Mouse (Mus musculus): ENCODE results near the gene Emc9. TPM values are rescaled to one million over a fixed set of nuclear protein-coding genes. Genes with fewer than 3 reads are reported as not detected.

Gene Emc9
- polyA plus RNA-seq, 1 experiment from 2014 or later: 8.5 TPM

GRCm38 (mm10) chr14:55604823-55605222, 19.7 kb upstream of the Emc9 start:
- Histone ChIP-seq H3K9ac (no peak overlapping the region), H3K27ac (no peak overlapping the region), H3K36me3 (peaks cover 88% of the 10 kb centered on the region), H3K27me3 (no peaks in the 10 kb centered on the region), H3K4me2 (replicated peaks) (no peak overlapping the region), H3K9me3 (replicated peaks) (no peaks in the 10 kb centered on the region), H3K4me3 (no peak overlapping the region), H3K4me1 (peaks cover 7% of the 10 kb centered on the region)
- WGBS: 89% methylated on average over 11 of the region's 11 CpGs
- ATAC-seq (ENCODE audit: low FRiP score): no peak

GRCm38 (mm10) chr14:55603633-55604576, 18.8 kb upstream of the Emc9 start:
- peaks cover 88% of the 10 kb centered on the region for H3K36me3 ChIP-seq
- peak overlapping the region; percentile 35; the same call in 1 of the 2 replicates for H3K27ac ChIP-seq
- peaks cover 7% of the 10 kb centered on the region for H3K4me1 ChIP-seq
- peak; percentile 81 for ATAC-seq (ENCODE audit: low FRiP score)
- peak overlapping the region; percentile 44 for H3K4me2 ChIP-seq (replicated peaks)
- WGBS: 24% methylated on average over 19 of the region's 19 CpGs
- H3K9me3 ChIP-seq (replicated peaks): no peaks in the 10 kb centered on the region
- peak overlapping the region; percentile 4; the same call in 1 of the 2 replicates for H3K9ac ChIP-seq
- H3K4me3 ChIP-seq: peak overlapping the region; percentile 22; the same call in 1 of the 2 replicates
- H3K27me3 ChIP-seq: no peaks in the 10 kb centered on the region

- Histone ChIP-seq H3K4me2 (replicated peaks) (peak within 1 kb of the TSS; percentile 44), H3K9me3 (replicated peaks) (no peaks in the 10 kb centered on the region), H3K9ac (peak within 1 kb of the TSS; percentile 4; the same call in 1 of the 2 replicates), H3K4me1 (peaks cover 7% of the 10 kb centered on the region), H3K36me3 (peaks cover 88% of the 10 kb centered on the region), H3K27ac (peak within 1 kb of the TSS; percentile 35; the same call in 1 of the 2 replicates), H3K27me3 (no peaks in the 10 kb centered on the region), H3K4me3 (peak within 1 kb of the TSS; percentile 22; the same call in 1 of the 2 replicates)
- no peak for ATAC-seq (ENCODE audit: low FRiP score)
- WGBS: 90% methylated on average over 7 of the region's 7 CpGs
Measured at GRCm38 (mm10) chr14:55603271-55603632, 18.1 kb upstream of the Emc9 start, which contains the start of gene Irf9. Irf9 (plus strand) TSS chr14:55603571.

- H3K36me3 ChIP-seq: peaks cover 89% of the 10 kb centered on the region
- no peak for ATAC-seq (ENCODE audit: low FRiP score)
- 94% methylated on average over 21 of the region's 21 CpGs for WGBS
Measured at GRCm38 (mm10) chr14:55598521-55599390, 13.7 kb upstream of the Emc9 start.

GRCm38 (mm10) chr14:55596036-55596690, 11.1 kb upstream of the Emc9 start:
- Histone ChIP-seq H3K4me1 (peaks cover 19% of the 10 kb centered on the region), H3K36me3 (peaks cover 65% of the 10 kb centered on the region), H3K9ac (no peak overlapping the region), H3K27ac (no peak overlapping the region), H3K27me3 (no peaks in the 10 kb centered on the region), H3K4me2 (replicated peaks) (no peak overlapping the region), H3K9me3 (replicated peaks) (no peaks in the 10 kb centered on the region), H3K4me3 (no peak overlapping the region)
- 77% methylated on average over 13 of the region's 13 CpGs for WGBS
- no peak for ATAC-seq (ENCODE audit: low FRiP score)

More at GRCm38 (mm10) chr14:55598521-55599390, 13.7 kb upstream of the Emc9 start:
- Histone ChIP-seq H3K27me3 (no peaks in the 10 kb centered on the region), H3K4me1 (peaks cover 5% of the 10 kb centered on the region), H3K4me3 (no peak overlapping the region), H3K9me3 (replicated peaks) (no peaks in the 10 kb centered on the region), H3K4me2 (replicated peaks) (no peak overlapping the region), H3K9ac (no peak overlapping the region), H3K27ac (no peak overlapping the region)

GRCm38 (mm10) chr14:55592226-55592625, 7.1 kb upstream of the Emc9 start:
- Histone ChIP-seq H3K27me3 (no peaks in the 10 kb centered on the region), H3K27ac (peak overlapping the region; percentile 95; the same call in 1 of the 2 replicates), H3K36me3 (peaks cover 40% of the 10 kb centered on the region), H3K9me3 (replicated peaks) (no peaks in the 10 kb centered on the region), H3K4me3 (peak overlapping the region; percentile 91), H3K9ac (peak overlapping the region; percentile 92), H3K4me1 (peaks cover 27% of the 10 kb centered on the region), H3K4me2 (replicated peaks) (peak overlapping the region; percentile 98)
- no peak for ATAC-seq (ENCODE audit: low FRiP score)
- WGBS: 5% methylated on average over 16 of the region's 16 CpGs

GRCm38 (mm10) chr14:55591331-55591891, 6.3 kb upstream of the Emc9 start, which contains the start of gene Rnf31:
Rnf31 (plus strand) TSS chr14:55591708.
- peaks cover 36% of the 10 kb centered on the region for H3K36me3 ChIP-seq
- under 1% methylated on average over 33 of the region's 33 CpGs for WGBS
- H3K4me1 ChIP-seq: peaks cover 27% of the 10 kb centered on the region
- no peaks in the 10 kb centered on the region for H3K27me3 ChIP-seq
- peak within 1 kb of the TSS; percentile 91 for H3K4me3 ChIP-seq
- peak within 1 kb of the TSS; percentile 95 for H3K27ac ChIP-seq
- ATAC-seq (ENCODE audit: low FRiP score): peak; percentile 92
- H3K9ac ChIP-seq: peak within 1 kb of the TSS; percentile 92
- H3K4me2 ChIP-seq (replicated peaks): peak within 1 kb of the TSS; percentile 98
- no peaks in the 10 kb centered on the region for H3K9me3 ChIP-seq (replicated peaks)

GRCm38 (mm10) chr14:55590748-55591330, 5.7 kb upstream of the Emc9 start, which contains the start of gene Psme2:
Psme2 (minus strand) TSS chr14:55591113.
- ATAC-seq (ENCODE audit: low FRiP score): peak; percentile 97
- H3K4me1 ChIP-seq: peaks cover 27% of the 10 kb centered on the region
- WGBS: under 1% methylated on average over 22 of the region's 22 CpGs
- no peaks in the 10 kb centered on the region for H3K27me3 ChIP-seq
- H3K27ac ChIP-seq: peak within 1 kb of the TSS; percentile 95
- H3K9me3 ChIP-seq (replicated peaks): no peaks in the 10 kb centered on the region
- peak within 1 kb of the TSS; percentile 91 for H3K4me3 ChIP-seq
- peaks cover 31% of the 10 kb centered on the region for H3K36me3 ChIP-seq
- peak within 1 kb of the TSS; percentile 98 for H3K4me2 ChIP-seq (replicated peaks)
- peak within 1 kb of the TSS; percentile 92 for H3K9ac ChIP-seq

- H3K4me1 ChIP-seq: peaks cover 29% of the 10 kb centered on the region
- peak overlapping the region; percentile 92 for H3K9ac ChIP-seq
- H3K9me3 ChIP-seq (replicated peaks): no peaks in the 10 kb centered on the region
- 90% methylated on average over 11 of the region's 11 CpGs for WGBS
- H3K4me2 ChIP-seq (replicated peaks): peak overlapping the region; percentile 98
- H3K27me3 ChIP-seq: no peaks in the 10 kb centered on the region
- H3K27ac ChIP-seq: no peak overlapping the region
- no peak for ATAC-seq (ENCODE audit: low FRiP score)
- peaks cover 21% of the 10 kb centered on the region for H3K36me3 ChIP-seq
- H3K4me3 ChIP-seq: peak overlapping the region; percentile 91
Measured at GRCm38 (mm10) chr14:55589771-55590448, 4.8 kb upstream of the Emc9 start.

GRCm38 (mm10) chr14:55589271-55589670, 4.2 kb upstream of the Emc9 start:
- Histone ChIP-seq H3K4me1 (peaks cover 35% of the 10 kb centered on the region), H3K4me3 (no peak overlapping the region), H3K4me2 (replicated peaks) (no peak overlapping the region), H3K9ac (no peak overlapping the region), H3K9me3 (replicated peaks) (no peaks in the 10 kb centered on the region), H3K36me3 (peaks cover 15% of the 10 kb centered on the region), H3K27ac (no peak overlapping the region), H3K27me3 (peaks cover 3% of the 10 kb centered on the region)
- 91% methylated on average over 5 of the region's 5 CpGs for whole genome bisulfite sequencing
- no peak for ATAC-seq (ENCODE audit: low FRiP score)

Measured in hindbrain, embryonic 12.5 days (tissue).